Mouse (Mus musculus) left cerebral cortex, postnatal 36 days (tissue): ENCODE results near the gene Larp4b. TPM values are rescaled to one million over a fixed set of nuclear protein-coding genes. Genes with fewer than 3 reads are reported as not detected.
"Not testable (repeated sequence)": the region's sequence is repeated elsewhere in the genome, so short reads cannot be mapped to it uniquely, and the experiment has no call there.

Source experiments
- DNase-seq, 2 experiments: peaks; one replicate each; pipeline ENCODE4 v3.0.0; 2021 to 2022; ENCODE audit warnings: low spot score in 2 of 2, mixed read lengths in 1 of 2
- intact Hi-C: fragments of 180-260 bp; cut with DNase I; formaldehyde crosslinking; loops from one replicate; pipeline ENCODE4 v1.15.1; 2025
- total RNA-seq, 2 experiments: library from RNA; stranded (reverse); gene quantifications; 2 replicates each; pipeline ENCODE4 v1.2.3; 2021

The Larp4b gene
- total RNA-seq = 10 to 100 TPM; 75.5 to 76.3 TPM

DNA sequence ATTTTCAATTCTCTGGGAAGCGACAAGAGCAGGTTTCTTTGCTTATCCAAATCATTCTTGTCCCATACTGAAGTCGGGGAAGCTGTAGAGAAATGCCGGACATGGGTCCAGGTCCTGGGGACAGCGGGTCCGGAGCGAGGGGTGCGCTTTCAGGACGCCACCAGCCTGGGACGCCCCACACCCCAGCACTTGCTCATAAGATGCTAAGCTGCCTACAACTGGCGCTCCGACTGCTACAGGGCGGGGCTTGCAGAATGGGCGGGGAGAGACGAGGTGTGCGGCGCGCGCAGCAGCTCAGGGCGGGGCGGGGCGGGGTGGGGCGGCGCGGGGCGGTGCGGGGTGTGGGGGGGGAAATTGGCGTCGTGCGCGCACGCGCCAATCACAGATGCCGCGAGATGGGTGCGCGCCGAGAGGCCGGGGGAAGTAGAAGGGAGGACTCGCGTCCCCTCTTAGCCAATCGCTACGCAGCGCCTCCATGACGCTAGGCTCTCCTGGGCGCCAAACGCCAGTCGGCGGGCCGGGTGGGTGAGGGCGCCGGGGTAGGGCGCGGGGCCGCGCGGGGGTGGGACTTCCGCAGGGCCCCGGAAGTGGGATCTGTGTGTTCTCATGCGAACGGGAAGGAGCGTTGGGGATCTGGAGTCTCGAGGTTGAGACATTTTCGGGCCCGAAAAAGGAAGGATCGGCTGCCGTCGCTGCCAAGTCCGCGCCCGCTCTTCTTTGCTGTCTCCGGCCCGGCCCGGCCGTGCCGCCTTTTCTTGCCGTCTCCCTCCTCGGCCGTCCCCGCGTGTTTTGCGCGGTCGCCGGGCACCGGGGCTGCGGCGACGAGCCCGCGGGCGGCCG, at the start of gene Larp4b:
TSS of gene Larp4b (plus strand) at position 566 of the 840 bp plus-strand sequence.
- intact Hi-C loops = loop anchor here (1.0 to 10.0 kb wide), 2 partner anchors 97 to 209 kb away; partner anchors contain the start of genes Gtpbp4 and Idi1
- DNase-seq = peak; percentile 95 to 97

DNA sequence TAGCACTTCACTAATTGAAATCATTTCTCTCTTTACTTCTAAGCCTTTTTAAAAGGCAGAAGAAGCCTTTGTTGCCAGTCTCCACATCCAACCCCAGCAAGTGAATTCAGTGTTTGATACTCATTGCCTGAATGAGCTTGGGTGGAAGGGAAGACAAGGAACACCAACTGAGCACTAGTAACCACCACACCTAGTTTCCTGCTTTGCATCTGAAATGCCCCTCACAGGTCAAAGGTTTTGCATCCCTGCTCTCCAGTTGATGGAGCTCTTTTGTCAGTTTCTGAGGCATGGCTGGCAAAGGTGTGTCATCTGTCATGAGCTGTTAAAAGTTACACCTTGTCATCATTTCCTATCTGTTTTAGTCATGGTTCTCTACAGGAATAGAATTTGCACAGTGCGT, 49.0 kb upstream of the Larp4b start:
- intact Hi-C loops = no loop called here
- DNase-seq = no peak

DNA sequence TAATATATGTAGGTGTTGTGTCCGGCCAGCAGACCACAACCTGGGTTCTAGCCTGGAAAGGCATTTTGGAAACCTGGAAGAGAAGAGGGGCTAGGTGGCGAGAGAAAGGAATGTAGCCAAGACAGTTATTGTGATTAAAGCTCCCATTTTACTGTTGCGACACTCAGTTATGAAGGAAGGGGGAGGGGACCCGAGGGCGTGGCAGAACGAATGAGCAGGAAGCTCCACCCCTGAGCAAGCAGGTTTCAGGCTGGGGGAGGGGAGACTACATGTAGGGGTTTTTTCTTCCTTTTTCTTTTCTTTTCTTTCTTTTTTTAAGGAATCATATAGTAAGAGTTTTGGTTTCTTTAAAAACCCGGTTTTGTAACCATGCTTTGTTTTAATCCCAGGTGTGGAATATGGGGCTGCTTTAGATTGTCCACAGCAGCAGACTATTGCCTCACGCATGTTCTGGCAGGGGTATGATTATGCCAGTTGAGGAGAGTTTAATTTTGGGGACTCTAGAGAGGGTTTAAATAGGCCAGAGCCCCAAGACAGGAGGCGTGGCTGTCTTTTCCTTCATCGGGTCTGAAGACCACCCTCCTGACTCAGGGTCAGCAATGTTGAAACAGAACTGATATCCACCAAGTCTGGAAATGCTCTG, 41.5 kb upstream of the Larp4b start:
- intact Hi-C loops, DNase-seq: not testable (repeated sequence)

DNA sequence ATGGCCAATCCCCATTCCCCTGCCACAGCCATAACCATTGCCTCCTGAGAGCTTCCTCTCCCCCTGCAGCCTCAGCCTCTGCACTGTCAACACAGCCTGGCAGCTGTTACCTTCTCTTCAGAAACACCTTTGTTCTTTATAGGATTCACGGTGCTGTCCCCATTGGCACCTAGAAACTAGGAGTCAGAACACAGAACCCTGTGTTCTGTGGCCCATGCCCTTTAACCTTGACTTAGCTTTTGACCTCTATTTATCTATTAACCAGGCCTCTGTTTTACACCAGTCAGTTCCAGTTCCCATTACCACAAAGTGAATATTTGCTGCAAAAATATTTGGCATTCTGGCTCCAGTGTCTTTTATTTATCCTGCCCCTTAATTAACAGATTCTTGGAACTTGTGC, 36.4 kb upstream of the Larp4b start:
- intact Hi-C loops = no loop called here
- DNase-seq = no peak

DNA sequence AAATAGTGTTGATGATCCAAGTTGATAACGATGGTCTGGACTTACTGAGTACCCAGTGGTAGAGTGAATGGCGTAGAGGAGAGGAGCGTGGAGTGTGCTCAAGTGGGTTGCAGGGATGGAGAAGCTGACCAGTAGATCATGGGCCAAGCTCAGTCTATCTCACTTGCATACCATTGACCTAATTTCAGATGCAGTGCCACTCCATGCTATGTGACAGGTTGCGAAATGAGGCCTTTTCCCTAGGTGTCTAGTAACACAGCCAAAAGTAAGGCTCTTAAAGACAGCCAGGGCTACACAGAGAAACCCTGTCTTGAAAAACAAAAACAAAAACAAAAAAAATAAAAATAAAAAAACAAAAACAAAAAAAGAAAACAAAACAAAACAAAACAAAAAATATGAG, 35.0 kb upstream of the Larp4b start:
- DNase-seq = no peak
- intact Hi-C loops = no loop called here

DNA sequence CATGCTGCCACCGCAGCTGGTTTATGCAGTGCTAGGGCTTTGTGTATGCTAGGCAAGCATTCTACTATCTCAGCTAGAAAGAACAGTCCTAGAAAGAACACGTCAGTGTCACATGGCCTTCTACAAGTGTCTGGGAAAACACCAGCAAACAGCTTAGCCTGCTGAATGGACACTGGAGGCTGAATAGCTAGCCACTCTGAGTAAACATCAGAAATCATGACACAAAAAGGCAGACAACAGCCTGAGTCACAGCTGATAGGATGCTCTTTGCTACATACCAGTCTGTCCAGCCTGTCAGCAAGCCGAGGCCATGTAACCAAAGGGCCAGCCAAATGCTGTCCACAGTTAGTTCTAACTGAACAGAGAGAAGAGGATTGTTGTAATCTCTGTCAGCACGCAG, 32.3 kb upstream of the Larp4b start:
- no peak for DNase-seq
- intact Hi-C loops = loop anchor here (5.0 kb wide), 1 partner anchor 64 kb away; the partner anchor contains the start of gene Gtpbp4

DNA sequence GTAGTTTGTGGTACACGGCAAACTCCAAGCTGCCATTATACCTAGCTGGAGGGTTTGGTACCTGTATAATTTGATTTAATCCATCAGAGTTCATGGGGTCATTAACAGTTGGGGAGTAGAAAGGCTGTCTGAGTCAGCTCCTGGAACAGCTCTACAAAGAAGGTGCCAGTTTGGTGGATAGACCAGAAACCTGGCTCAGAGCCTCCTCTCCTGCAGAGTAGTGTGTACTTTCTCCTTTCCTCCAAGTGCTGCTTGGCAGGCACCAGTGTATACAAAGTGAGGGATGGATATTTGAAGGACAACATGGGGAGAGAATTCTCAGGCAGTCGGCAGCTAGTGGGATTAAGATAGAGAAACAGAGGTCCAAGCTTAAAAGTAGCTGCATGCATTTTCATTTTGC, 29.5 kb upstream of the Larp4b start:
- intact Hi-C loops = loop anchor here (5.0 kb wide), 1 partner anchor 67 kb away; the partner anchor contains the start of gene Gtpbp4

GRCm38 (mm10) chr13:9066107-9066506, 27.6 kb upstream of the Larp4b start:
- DNase-seq = peak; percentile 34 to 35
- intact Hi-C loops = no loop called here

More for the DNA sequence above, 29.5 kb upstream of the Larp4b start:
- no peak for DNase-seq

GRCm38 (mm10) chr13:9071008-9071407, 22.7 kb upstream of the Larp4b start:
- intact Hi-C loops = no loop called here
- DNase-seq = no peak

DNA sequence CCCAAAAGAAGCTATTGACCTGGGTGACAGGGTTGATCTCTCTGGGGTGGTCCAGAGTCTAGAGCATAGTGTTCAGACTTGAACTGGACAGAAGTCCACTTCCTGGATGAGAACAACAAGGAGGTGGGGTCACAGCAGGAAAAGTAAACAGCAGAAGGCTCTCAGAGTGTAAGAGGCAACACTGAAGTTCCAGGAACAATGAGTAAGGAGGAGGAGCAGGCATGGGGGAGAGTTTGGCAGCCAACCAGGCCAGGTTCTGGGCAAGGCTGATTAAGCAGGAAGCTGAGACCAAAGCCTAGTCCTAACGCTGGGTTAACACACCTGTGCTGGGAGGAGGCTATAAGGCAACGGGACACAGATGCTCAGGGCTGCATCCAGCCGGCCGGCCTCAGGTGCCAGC, 19.9 kb upstream of the Larp4b start:
- intact Hi-C loops = no loop called here

DNA sequence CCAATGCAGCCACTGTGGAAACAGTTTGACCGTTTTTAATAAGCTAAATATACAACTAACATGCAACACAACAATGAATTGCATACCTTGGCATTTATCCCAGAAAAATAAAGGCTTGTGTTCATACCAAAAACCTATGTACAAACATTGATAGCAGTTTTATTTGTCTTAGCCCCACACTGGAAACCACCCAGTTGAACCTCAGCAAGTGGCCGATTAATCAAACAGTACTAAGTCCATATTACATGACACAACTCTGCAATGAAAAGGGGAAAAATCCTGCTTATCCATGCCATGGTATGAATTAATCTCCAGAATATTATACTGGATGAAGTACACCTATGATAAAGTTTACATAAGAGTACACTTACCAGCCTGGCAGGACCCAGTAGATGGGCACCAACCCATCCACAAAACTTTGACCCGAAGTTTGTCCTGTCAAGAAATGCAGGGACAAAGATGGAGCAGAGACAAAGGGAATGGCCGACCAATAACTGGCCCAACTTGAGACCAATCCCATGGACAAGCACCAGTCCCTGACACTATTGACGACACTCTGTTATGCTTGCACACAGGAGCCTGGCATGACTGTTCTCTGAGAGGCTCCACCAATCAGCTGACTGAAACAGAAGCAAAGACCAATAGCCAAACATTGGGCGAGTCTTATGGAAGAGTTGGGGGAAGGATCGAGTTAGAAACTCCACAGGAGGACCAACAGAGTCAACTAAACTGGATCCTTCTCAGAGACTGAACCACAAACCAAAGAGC, 17.7 kb upstream of the Larp4b start:
- no peak for DNase-seq
- intact Hi-C loops = no loop called here

More for the DNA sequence above, 19.9 kb upstream of the Larp4b start:
- no peak for DNase-seq

DNA sequence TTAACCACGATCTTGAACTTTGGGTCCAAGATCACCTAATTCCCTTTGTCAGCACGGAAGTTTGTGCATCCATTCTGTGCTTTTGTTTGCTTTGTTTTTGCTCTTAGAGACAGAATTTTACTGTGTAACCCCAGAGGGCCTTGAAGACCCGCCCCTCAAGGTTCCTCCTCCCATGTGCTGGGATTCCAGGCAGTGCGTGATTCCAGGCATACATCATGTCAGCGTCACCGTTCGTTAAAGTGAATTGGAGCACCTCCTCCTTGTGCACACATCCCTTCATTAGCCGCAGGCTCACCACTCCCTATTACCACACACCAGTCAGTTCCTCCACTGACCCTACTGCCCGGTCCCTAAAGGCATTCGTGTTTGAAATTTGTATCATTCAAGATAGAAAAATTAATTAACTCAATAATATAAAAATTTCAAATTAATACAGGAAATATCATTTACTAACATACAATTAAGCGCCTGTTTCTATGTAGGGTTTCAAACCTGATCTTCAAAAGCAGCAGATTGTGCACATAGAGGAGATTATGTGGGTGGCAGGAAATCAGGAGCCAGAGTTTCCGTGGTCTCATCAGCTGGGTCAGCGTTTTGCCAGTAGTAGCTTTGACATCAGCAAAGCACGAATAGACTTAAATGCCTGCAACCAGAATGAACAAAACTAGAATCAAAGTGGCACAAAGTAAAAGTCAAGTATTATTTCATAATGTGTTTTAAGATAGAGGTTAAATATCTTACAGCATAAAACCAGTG, 11.4 kb upstream of the Larp4b start:
- DNase-seq = no peak
- intact Hi-C loops = no loop called here

DNA sequence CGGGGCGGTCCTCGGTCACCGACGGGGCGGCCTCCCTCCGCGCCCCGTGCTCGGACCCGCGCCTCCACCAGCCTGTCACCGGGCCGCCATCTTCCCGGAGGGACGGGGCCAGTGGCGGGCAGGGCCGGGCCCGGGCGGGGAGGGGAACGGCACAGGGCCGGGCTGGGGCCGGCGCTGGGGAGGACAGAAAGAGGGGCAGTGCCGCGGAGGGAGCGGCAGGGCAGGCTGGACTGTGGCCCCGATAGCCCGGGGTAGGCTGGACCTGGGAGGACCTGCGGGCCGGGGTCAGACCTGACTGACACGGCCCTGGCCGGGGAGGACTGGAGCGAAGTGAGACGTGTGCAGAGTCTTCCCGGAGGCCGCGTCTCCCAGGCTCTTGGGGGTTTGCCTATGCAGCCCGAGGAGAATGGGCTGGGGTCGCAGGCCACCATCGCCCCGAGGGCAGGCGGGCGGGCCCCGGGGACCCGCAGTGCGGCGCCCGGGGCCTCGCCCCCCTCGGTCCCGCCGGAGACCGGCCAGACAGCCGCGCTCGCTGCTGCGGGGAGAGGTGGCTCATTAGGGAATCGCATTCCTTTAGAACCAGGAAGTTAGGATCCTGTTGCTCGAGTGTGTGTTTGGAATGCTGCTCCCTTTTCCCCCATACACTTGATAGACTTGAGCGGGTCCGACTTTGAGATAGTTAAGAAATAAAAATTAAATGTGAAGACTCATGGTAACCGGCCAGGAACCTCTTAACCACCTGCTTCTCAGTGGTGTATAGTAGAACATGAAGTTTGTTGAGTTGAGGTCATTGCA, 702 bp downstream of the Larp4b start:
- DNase-seq = peak in 1 of 2 experiments; percentile 20

GRCm38 (mm10) chr13:9099289-9099688, 5.6 kb downstream of the Larp4b start:
- no peak for DNase-seq
- intact Hi-C loops = loop anchor here (10.0 kb wide), 1 partner anchor 214 kb away; the partner anchor contains the start of gene Idi1

More for the DNA sequence above, 702 bp downstream of the Larp4b start:
- intact Hi-C loops = loop anchor here (10.0 kb wide), 1 partner anchor 210 kb away; the partner anchor contains the start of gene Idi1

DNA sequence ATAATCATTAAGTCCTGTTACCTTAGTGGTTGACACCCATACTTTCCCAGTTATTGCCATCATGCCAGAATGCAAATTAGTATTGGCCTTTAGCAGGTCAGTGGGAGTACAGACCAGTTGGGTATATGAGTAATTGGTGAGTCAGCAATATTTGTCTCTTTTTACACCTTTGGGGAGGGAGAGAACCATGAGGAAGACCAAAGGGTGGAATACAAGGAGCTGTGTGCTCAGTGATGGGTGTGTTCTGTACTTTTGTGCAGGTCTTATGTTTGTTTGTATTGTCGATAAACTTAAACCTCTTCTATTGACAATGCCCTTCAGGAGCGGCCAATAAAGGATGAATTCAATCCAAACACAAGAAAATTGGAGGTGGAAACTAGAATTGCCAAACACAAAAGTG, 6.8 kb downstream of the Larp4b start:
- intact Hi-C loops = no loop called here
- DNase-seq = no peak

GRCm38 (mm10) chr13:9106246-9106645, 12.6 kb downstream of the Larp4b start:
- intact Hi-C loops = no loop called here
- no peak for DNase-seq

DNA sequence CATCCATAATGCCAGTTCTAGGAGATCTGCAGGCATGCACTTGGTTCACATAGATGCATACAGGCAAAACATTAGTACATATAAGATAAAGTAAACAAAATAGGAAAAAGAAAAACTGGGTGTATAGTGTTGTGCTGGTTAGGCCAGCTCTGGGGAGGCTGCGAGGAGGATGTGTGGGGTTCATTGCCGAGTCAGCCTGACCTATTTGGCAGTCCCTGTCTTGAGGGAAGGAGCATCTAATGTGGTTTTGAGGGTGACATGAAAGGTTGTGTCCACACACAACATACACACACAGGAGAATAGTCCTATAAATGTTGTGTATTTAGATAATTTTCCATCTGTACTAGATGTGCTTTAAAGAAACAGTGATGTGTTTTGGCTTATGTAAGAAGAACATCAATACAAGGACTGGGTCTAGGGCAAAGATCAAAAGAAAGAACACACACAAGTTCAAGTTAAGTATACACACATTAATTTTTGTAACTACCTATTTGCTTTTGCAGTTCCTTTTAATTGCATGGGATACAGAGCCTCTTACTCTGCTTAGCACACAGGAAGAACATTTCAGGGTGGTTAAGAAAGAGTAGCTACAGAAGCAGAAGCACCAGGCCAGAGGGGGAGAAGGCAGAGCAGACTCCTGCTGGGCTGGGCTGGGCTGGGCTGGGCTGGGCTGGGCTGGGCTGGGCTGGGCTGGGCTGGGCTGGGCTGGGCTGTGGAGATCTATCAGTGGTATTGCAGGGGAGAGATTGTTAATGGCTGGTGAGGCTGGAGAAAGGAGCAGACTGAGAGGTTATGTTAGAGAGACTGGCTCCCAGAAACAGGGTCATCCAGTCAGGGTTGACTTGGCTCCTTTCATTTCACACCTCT, 13.5 kb downstream of the Larp4b start:
- DNase-seq = no peak
- intact Hi-C loops = no loop called here

DNA sequence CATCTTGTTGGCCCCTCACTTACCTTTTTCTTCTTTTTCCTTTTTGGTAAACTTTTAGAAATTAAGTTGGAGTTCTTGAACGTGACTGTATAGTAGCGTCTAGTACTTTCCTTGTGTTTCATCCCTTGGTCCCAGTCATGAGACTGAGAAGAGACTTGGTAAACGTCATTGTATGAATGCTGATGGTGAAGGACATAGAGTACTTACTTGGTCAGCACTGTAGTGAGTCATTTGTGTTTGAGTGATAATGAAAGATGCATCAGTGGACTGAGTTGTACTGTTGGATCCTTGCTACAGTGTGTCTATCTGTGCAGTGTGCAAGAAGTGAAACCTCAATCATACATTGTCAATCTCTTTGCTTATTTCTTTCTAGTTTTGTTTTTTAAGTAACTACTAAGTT, 20.1 kb downstream of the Larp4b start:
- DNase-seq = no peak
- intact Hi-C loops = no loop called here
